Mouse (Mus musculus) spleen, embryonic (tissue): ENCODE data around the gene Gm21698.
"Not testable (repeated sequence)": the region's sequence is repeated elsewhere in the genome, so short reads cannot be mapped to it uniquely, and the experiment has no call there.

ENCODE experiments used
- CTCF ChIA-PET: fragments of 350-600 bp; sonication (Branson Sonifier 250); formaldehyde crosslinking; loops from one replicate; lab custom pipeline; 2022; lab: Charles Lee

Gene Gm21698

DNA sequence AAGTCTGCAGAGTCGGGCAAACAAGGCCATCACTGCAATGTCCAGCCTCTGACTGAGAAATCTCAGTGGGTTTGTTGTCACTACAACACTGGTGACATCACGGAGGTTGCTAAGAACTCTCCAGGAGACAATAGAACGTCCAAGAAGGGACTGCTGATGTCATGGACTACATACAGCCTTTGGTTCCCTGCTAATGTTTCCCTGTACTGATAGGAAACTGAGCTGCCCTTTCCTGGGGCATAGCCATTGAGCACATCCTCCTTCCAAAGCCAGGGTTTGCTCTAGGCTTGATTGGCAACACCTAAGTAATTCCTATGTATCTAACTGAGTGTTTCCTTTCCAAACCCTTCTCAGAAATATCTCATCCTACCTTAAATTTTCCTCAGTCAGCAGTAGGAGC lies at the start of gene Gm21698:
Gm21698 (minus strand) TSS at position 101 of the 400 bp plus-strand sequence.
- CTCF ChIA-PET = not testable (repeated sequence)

DNA sequence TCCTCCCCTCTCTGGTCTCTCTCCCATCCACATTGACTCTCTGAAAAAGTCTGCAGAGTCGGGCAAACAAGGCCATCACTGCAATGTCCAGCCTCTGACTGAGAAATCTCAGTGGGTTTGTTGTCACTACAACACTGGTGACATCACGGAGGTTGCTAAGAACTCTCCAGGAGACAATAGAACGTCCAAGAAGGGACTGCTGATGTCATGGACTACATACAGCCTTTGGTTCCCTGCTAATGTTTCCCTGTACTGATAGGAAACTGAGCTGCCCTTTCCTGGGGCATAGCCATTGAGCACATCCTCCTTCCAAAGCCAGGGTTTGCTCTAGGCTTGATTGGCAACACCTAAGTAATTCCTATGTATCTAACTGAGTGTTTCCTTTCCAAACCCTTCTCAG lies 34.4 kb upstream of the Gm21698 start, which contains the start of gene Gm5862:
Gm5862 (minus strand) TSS at position 101 of the 400 bp plus-strand sequence.
- CTCF ChIA-PET = not testable (repeated sequence)

DNA sequence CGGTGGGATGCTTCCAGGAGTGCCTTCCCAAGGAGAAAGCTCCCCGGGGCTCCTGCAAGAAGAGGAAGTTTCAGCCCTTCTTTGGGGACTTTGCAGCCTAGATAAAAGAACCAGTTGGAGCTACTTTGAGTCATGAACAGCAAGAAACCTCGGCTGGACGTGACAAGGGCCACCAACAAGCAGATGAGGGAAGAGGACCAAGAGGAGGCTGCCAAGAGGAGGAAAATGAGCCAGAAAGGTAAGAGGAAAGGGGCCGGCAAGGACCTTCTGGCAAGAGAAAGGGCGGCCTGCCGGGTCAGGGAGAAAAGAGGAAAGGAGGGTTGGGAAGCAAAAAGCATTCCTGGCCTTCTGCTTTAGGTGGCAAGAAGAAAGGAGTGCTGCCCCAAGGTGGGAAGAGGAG lies 19.2 kb upstream of the Gm21698 start:
- CTCF ChIA-PET = not testable (repeated sequence)

DNA sequence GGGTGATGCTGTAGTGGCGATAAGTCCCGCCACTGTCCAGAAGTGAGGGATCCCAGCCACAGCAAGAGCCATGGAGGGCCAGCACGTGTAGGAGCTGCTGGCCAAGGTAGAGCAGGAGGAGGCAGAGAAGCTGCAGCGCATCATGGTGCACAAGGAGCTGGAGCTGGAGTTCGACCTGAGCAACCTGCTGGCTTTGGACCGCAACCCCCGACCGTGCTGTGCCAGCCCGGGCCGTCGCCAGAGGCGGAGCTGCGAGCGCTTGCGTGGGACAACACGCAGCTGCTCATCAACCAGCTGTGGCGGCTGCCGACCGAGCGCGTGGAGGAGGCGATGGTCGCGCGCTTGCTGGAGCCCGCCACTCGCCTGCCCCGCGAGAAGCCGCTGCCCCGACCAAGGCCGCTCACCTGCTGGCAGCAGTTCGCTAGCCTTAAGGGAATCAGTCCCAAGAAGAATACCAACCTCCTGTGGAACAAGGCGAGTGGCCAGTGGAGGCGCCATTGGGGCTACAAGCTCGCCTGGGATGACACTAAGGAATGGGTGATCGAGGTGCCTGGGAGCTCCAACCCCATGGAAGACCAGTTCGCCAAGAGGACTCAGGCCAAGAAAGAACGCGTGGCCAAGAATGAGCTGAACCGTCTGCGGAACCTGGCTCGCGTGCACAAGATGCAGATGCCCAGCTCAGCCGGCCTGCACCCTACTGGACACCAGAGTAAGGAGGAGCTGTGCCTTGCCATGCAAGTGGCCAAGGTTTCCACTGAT lies 18.7 kb upstream of the Gm21698 start:
- CTCF ChIA-PET = not testable (repeated sequence)

DNA sequence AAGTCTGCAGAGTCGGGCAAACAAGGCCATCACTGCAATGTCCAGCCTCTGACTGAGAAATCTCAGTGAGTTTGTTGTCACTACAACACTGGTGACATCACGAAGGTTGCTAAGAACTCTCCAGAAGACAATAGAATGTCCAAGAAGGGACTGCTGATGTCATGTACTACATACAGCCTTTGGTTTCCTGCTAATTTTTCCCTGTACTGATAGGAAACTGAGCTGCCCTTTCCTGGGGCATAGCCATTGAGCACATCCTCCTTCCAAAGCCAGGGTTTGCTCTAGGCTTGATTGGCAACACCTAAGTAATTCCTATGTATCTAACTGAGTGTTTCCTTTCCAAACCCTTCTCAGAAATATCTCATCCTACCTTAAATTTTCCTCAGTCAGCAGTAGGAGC lies 16.2 kb upstream of the Gm21698 start, which contains the start of gene Gm1979:
Gm1979 (minus strand) TSS at position 101 of the 400 bp plus-strand sequence.
- CTCF ChIA-PET = not testable (repeated sequence)

DNA sequence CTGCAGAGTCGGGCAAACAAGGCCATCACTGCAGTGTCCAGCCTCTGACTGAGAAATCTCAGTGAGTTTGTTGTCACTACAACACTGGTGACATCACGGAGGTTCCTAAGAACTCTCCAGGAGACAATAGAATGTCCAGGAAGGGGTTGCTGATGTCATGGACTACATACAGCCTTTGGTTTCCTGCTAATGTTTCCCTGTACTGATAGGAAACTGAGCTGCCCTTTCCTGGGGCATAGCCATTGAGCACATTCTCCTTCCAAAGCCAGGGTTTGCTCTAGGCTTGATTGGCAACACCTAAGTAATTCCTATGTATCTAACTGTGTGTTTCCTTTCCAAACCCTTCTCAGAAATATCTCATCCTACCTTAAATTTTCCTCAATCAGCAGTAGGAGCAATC lies 15.9 kb downstream of the Gm21698 start, which contains the start of gene Gm21680:
Gm21680 (minus strand) TSS at position 101 of the 400 bp plus-strand sequence.
- CTCF ChIA-PET = not testable (repeated sequence)

DNA sequence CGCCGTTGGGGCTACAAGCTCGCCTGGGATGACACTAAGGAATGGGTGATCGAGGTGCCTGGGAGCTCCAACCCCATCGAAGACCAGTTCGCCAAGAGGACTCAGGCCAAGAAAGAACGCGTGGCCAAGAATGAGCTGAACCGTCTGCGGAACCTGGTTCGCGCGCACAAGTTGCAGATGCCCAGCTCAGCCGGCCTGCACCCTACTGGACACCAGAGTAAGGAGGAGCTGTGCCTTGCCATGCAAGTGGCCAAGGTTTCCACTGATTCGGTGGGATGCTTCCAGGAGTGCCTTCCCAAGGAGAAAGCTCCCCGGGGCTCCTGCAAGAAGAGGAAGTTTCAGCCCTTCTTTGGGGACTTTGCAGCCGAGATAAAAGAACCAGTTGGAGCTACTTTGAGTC lies 31.4 kb downstream of the Gm21698 start:
- CTCF ChIA-PET = not testable (repeated sequence)

DNA sequence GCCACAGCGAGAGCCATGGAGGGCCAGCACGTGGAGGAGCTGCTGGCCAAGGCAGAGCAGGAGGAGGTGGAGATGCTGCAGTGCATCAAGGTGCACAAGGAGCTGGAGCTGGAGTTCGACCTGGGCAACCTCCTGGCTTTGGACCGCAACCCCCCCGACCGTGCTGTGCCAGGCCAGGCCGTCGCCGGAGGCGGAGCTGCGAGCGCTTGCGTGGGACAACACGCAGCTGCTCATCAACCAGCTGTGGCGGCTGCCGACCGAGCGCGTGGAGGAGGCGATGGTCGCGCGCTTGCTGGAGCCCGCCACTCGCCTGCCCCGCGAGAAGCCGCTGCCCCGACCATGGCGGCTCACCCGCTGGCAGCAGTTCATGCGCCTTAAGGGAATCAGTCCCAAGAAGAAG lies 31.8 kb downstream of the Gm21698 start:
- CTCF ChIA-PET = not testable (repeated sequence)

DNA sequence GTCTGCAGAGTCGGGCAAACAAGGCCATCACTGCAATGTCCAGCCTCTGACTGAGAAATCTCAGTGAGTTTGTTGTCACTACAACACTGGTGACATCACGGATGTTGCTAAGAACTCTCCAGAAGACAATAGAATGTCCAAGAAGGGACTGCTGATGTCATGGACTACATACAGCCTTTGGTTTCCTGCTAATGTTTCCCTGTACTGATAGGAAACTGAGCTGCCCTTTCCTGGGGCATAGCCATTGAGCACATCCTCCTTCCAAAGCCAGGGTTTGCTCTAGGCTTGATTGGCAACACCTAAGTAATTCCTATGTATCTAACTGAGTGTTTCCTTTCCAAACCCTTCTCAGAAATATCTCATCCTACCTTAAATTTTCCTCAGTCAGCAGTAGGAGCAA lies 34.1 kb downstream of the Gm21698 start, which contains the start of gene Gm21671:
Gm21671 (minus strand) TSS at position 101 of the 400 bp plus-strand sequence.
- CTCF ChIA-PET = not testable (repeated sequence)

DNA sequence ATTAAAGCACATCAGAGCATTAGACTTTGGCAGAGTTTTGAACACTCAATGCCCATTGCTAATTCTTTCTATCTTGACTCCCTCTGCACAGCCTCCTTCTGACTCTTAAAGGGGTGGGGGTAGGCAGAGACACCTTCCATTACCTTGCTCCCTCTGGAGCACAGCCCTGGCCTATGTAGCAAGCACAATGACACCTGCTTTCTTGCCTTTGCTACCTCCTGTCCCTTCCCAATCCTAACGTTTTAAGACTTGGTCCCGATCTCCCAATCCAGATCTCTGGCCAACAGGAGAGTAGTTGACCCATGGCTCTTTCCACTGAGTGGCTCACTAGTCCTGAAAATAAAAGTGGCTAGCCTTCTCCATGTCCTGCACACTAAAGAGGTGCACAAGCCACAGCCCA lies 43.1 kb downstream of the Gm21698 start:
- CTCF ChIA-PET = not testable (repeated sequence)

DNA sequence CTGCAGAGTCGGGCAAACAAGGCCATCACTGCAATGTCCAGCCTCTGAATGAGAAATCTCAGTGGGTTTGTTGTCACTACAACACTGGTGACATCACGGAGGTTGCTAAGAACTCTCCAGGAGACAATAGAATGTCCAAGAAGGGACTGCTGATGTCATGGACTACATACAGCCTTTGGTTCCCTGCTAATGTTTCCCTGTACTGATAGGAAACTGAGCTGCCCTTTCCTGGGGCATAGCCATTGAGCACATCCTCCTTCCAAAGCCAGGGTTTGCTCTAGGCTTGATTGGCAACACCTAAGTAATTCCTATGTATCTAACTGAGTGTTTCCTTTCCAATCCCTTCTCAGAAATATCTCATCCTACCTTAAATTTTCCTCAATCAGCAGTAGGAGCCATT lies 46.2 kb downstream of the Gm21698 start, which contains the start of gene Gm21663:
Gm21663 (minus strand) TSS at position 101 of the 400 bp plus-strand sequence.
- CTCF ChIA-PET = not testable (repeated sequence)
